ENCODE assay signal across 8 mouse cellular contexts in genomic region chr15:103172537-103172936, GRCm38 (mm10). TPM values are rescaled to one million over a fixed set of nuclear protein-coding genes. Genes with fewer than 3 reads are reported as not detected.
DNase-seq lines count a peak whose midpoint lies in the region; ATAC-seq lines count a peak whose summit lies in the region.

No protein-coding gene starts in this region.

- WGBS in forebrain, embryonic 14.5 days = 4% methylated on average over 10 of the region's 10 CpGs
- 4% methylated on average over 10 of the region's 10 CpGs for WGBS in forebrain, embryonic 13.5 days

- peaks cover 13% of the 10 kb centered on the region for H3K4me1 ChIP-seq in forebrain, embryonic 14.5 days (ENCODE audit: control insufficient read depth, insufficient read depth, low read length)
- H3K4me1 ChIP-seq in forebrain, embryonic 13.5 days = peaks cover 22% of the 10 kb centered on the region

- no peak overlapping the region for H3K4me3 ChIP-seq in forebrain, embryonic 14.5 days (ENCODE audit: low read depth, low read length)
- no peak overlapping the region for H3K4me3 ChIP-seq in forebrain, embryonic 13.5 days

- no peak overlapping the region for H3K27ac ChIP-seq in forebrain, embryonic 14.5 days (ENCODE audit: low read depth, low read length)
- H3K27ac ChIP-seq in forebrain, embryonic 13.5 days = no peak overlapping the region

- H3K9ac ChIP-seq in forebrain, embryonic 14.5 days (ENCODE audit: low read length) = no peak overlapping the region
- no peak overlapping the region for H3K9ac ChIP-seq in forebrain, embryonic 13.5 days

- H3K36me3 ChIP-seq in forebrain, embryonic 14.5 days (ENCODE audit: control insufficient read depth, insufficient read depth, low read length) = no peaks in the 10 kb centered on the region
- no peaks in the 10 kb centered on the region for H3K36me3 ChIP-seq in forebrain, embryonic 13.5 days (ENCODE audit: poor library complexity, severe bottlenecking)

- peak; percentile 19; the same call in 1 of the 2 replicates for ATAC-seq in forebrain, embryonic 14.5 days
- ATAC-seq in forebrain, embryonic 13.5 days = no peak
- ATAC-seq in inflammation-experienced regulatory T-cells, adult 6 months = peak; percentile 39

- peaks cover 91% of the 10 kb centered on the region for H3K27me3 ChIP-seq in forebrain, embryonic 14.5 days (replicated peaks; ENCODE audit: control insufficient read depth, insufficient read depth, low read length)
- peaks cover 100% of the 10 kb centered on the region for H3K27me3 ChIP-seq in forebrain, embryonic 13.5 days

- peak; percentile 80 for DNase-seq in forebrain, embryonic 14.5 days (ENCODE audit: low spot score)
- peak; percentile 71 for DNase-seq in urinary bladder, postnatal 14 days (ENCODE audit: low spot score)
- DNase-seq in urinary bladder, postnatal 10 days (ENCODE audit: low spot score) = no peak
- DNase-seq in embryo, embryonic 11 days = peak; percentile 88
- DNase-seq in lung, postnatal 36 days = peak; percentile 72
- DNase-seq in skeletal muscle tissue, adult 2 months (ENCODE audit: low read depth, low spot score) = peak; percentile 82

- no peak overlapping the region for H3K4me2 ChIP-seq in forebrain, embryonic 14.5 days (ENCODE audit: low read length)
- H3K4me2 ChIP-seq in forebrain, embryonic 13.5 days = no peak overlapping the region

- H3K9me3 ChIP-seq in forebrain, embryonic 14.5 days (replicated peaks; ENCODE audit: control insufficient read depth, low read length) = no peaks in the 10 kb centered on the region
- no peaks in the 10 kb centered on the region for H3K9me3 ChIP-seq in forebrain, embryonic 13.5 days (replicated peaks)

RNA-seq across cellular contexts. Expression of gene Smug1, which starts 5.6 kb away (rescaled TPM):
- 25.3 and 26.5 TPM in 2 replicates for polyA plus RNA-seq in forebrain, embryonic 14.5 days (2014; fragmentation: Nextera tagmentation; extraction: Ambion mirVana)
- 24.4 and 27.3 TPM in 2 replicates for polyA plus RNA-seq in forebrain, embryonic 13.5 days (2015; fragmentation: Nextera tagmentation; extraction: Ambion mirVana)
- 1 to 10 TPM; 3.8 to 7.3 (median 6.4) TPM for polyA plus RNA-seq in inflammation-experienced regulatory T-cells, adult 6 months (2017; shearing (Covaris generic))
